Mouse (Mus musculus): ENCODE data around the gene Ttc3. TPM values are rescaled to one million over a fixed set of nuclear protein-coding genes. Genes with fewer than 3 reads are reported as not detected.
A peak's percentile ranks its signal among the peaks of the same experiment; 100 is the strongest.

Ttc3 gene
- total RNA-seq, 2 experiments from 2014 or later, result 64.0 to 71.5 TPM

GRCm38 (mm10) chr16:94356776-94357494, 13.5 kb upstream of the Ttc3 start:
- intact Hi-C loops (cut with DNase I; ENCODE audit: low total_unique reads), result no loop called here

GRCm38 (mm10) chr16:94358091-94358490, 12.3 kb upstream of the Ttc3 start:
- intact Hi-C loops (cut with DNase I; ENCODE audit: low total_unique reads), result no loop called here
- DNase-seq, result no peak

More at GRCm38 (mm10) chr16:94356776-94357494, 13.5 kb upstream of the Ttc3 start:
- DNase-seq, result no peak

GRCm38 (mm10) chr16:94360578-94361350, 9.7 kb upstream of the Ttc3 start:
- intact Hi-C loops (cut with DNase I; ENCODE audit: low total_unique reads), result no loop called here
- peak; percentile 24 for DNase-seq

- intact Hi-C loops (cut with DNase I; ENCODE audit: low total_unique reads), result no loop called here
- peak; percentile 58 for DNase-seq
Measured at GRCm38 (mm10) chr16:94362174-94362873, 8.1 kb upstream of the Ttc3 start.

- intact Hi-C loops (cut with DNase I; ENCODE audit: low total_unique reads), result no loop called here
- no peak for DNase-seq
Measured at GRCm38 (mm10) chr16:94363814-94364213, 6.6 kb upstream of the Ttc3 start.

GRCm38 (mm10) chr16:94365435-94365834, 5.0 kb upstream of the Ttc3 start:
- DNase-seq, result no peak
- intact Hi-C loops (cut with DNase I; ENCODE audit: low total_unique reads), result no loop called here

GRCm38 (mm10) chr16:94369596-94370172, 734 bp upstream of the Ttc3 start:
- no peak for DNase-seq
- intact Hi-C loops (cut with DNase I; ENCODE audit: low total_unique reads), result no loop called here

- intact Hi-C loops (cut with DNase I; ENCODE audit: low total_unique reads), result no loop called here
- peak; percentile 70 for DNase-seq
Measured at GRCm38 (mm10) chr16:94370915-94371300, 490 bp downstream of the Ttc3 start.

GRCm38 (mm10) chr16:94371301-94371931, 998 bp downstream of the Ttc3 start, which contains the start of gene Pigp:
TSS of gene Pigp (minus strand) at chr16:94371842.
- intact Hi-C loops (cut with DNase I; ENCODE audit: low total_unique reads), result no loop called here
- peak; percentile 67 for DNase-seq

- intact Hi-C loops (cut with DNase I; ENCODE audit: low total_unique reads), result no loop called here
- DNase-seq, result no peak
Measured at GRCm38 (mm10) chr16:94379386-94379785, 9.0 kb downstream of the Ttc3 start.

- no peak for DNase-seq
- intact Hi-C loops (cut with DNase I; ENCODE audit: low total_unique reads), result no loop called here
Measured at GRCm38 (mm10) chr16:94383277-94383676, 12.9 kb downstream of the Ttc3 start.

- no peak for DNase-seq
- intact Hi-C loops (cut with DNase I; ENCODE audit: low total_unique reads), result no loop called here
Measured at GRCm38 (mm10) chr16:94387690-94388089, 17.3 kb downstream of the Ttc3 start.

GRCm38 (mm10) chr16:94392299-94392698, 21.9 kb downstream of the Ttc3 start:
- intact Hi-C loops (cut with DNase I; ENCODE audit: low total_unique reads), result no loop called here
- DNase-seq, result no peak

- DNase-seq, result no peak
Measured at GRCm38 (mm10) chr16:94395051-94395450, 24.6 kb downstream of the Ttc3 start.

GRCm38 (mm10) chr16:94396641-94397040, 26.2 kb downstream of the Ttc3 start:
- DNase-seq, result no peak
- intact Hi-C loops (cut with DNase I; ENCODE audit: low total_unique reads), result no loop called here

More at GRCm38 (mm10) chr16:94395051-94395450, 24.6 kb downstream of the Ttc3 start:
- intact Hi-C loops (cut with DNase I; ENCODE audit: low total_unique reads), result no loop called here

- intact Hi-C loops (cut with DNase I; ENCODE audit: low total_unique reads), result no loop called here
- DNase-seq, result no peak
Measured at GRCm38 (mm10) chr16:94399141-94399540, 28.7 kb downstream of the Ttc3 start.

- intact Hi-C loops (cut with DNase I; ENCODE audit: low total_unique reads), result no loop called here
- DNase-seq, result peak; percentile 8
Measured at GRCm38 (mm10) chr16:94401636-94402035, 31.2 kb downstream of the Ttc3 start.

- peak; percentile 28 for DNase-seq
- intact Hi-C loops (cut with DNase I; ENCODE audit: low total_unique reads), result no loop called here
Measured at GRCm38 (mm10) chr16:94402185-94402584, 31.8 kb downstream of the Ttc3 start.

GRCm38 (mm10) chr16:94411287-94411686, 40.9 kb downstream of the Ttc3 start:
- intact Hi-C loops (cut with DNase I; ENCODE audit: low total_unique reads), result no loop called here
- DNase-seq, result no peak

All from gastrocnemius, postnatal 14 days (tissue).